Mouse (Mus musculus): ENCODE results near the gene Twistnb.

Twistnb gene

DNA sequence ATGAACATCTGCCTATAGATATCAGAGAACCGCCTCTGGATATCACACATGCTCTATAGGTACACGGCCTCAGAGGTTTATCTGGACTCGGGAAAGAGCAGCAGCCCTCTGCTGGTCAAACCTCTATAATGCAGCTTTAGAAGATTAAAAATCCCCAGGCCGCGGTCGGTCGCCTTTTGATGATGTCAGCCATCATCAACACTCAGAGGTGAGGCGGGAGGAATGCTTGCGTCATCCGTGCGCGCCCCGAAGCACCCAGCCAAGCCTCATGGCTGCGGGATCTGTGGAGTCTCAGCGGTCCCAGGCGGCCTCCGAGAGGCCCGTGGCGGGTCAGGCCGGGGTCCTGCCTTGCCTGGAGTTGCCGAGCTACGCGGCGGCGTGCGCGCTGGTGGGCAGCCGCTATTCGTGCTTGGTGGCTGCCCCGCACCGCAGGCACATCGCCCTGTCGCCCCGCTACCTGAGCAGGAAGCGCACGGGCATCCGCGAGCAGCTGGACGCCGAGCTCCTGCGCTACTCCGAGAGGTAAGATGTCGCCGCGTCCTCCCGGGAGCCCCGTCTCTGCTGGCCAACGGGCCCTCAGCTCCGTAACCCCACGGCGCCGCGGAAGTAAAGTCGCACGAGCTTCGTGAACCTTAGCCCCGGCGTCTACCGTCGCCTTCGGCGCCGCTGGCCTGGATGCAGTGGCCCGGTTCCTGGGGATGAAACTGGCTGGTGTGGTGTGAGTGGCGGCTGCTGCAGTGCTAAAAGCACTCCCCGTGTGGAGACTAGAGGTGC is at the start of gene Twistnb:
Gene Twistnb (plus strand): TSS at position 249 of the 774 bp plus-strand sequence.
- peak; percentile 100 for DNase-seq

DNA sequence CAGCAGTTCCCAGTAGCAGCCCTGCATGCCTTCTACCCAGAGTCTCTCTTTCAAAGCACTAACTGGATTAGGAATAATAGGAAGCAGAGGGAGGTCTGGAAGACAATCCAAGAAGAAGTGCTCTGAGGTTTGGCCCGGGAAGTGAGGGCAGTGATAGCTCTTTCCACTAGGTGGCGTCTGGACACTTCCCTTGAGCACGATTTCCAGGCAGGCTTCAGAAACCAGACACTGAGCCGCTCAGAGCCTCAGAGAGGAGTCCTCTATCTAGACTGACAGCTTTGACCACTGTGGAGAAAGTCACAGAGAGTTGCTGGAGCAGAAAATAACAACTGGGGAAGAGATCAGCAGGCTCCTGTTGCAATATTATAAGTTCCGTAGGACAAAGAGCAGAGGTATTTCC is 40.6 kb upstream of the Twistnb start:
- DNase-seq: peak; percentile 72

DNA sequence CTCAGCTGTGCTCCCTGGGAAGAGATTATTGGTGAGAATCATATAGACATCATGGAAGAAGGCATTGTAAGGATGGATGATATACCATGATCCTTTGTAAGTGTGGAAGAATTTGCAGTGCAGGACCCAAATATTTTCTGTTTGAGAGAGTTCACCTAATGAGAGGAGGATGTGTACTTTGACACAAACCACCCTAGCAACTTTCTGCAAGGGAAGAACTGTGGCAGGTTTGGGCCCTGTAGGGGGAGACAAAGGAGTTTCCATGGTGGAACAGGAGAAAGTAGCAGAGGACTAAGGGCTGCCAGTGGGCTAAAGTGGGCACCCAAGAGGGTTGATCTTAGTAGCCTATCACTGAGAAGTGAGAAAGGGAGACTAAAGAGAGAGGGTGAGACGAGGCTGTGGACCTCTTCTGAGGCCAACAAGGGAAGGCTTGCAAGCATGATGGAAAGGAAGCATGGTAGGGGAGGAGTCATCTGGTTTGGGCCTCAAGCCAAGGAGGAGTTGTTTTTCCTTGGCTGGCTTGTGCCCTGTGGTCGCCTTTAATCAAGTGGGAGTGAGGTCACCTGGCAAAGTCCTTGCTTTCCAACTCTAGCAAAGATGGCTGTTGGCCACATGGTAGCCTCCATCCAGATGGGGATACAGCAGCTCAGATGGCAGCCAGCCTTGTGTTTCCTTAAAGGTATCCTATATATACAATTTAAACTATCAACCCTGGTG is 38.4 kb upstream of the Twistnb start:
- DNase-seq: no peak

DNA sequence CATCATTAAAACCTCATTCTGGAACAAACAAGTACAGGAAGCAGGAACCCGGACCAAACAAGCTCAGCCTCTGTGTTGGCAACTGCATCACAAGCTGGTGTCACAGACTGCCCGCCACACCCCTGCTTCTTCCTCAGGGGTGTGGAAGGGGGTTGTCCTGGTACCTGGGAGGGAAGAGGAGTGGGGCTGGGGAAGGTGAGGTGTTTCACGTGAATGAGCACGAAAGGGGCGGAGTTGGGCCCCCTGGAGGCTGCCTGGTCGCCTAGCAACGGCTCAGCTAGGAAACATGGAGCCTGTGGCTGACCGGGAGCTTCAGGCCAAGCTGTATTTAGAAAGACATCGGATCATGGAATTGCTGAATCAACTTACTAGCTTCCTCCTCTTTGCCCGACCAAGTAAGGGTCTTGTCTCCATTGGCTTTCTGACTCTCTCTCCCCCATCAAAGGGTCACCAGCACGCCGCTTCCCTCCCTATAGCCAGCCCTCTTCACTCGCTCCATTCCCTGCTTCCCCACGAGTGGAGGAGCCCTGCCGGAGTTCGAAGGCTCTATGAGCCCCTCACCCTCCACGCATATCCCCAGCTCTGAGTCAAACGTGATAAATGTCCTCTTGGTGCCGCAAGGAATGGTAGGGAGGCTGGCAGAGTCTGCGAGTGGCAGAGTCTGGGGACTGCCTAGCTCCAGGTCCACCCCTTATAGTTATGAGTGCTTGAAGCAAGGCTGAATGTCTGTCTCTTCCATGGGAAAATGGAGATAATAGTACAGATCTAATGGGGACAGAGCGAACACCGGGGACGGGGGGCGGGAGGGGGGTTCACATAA is 34.4 kb upstream of the Twistnb start, which contains the start of gene Efcab10:
Gene Efcab10 (plus strand): TSS at position 51 of the 820 bp plus-strand sequence.
- peak; percentile 53 for DNase-seq

DNA sequence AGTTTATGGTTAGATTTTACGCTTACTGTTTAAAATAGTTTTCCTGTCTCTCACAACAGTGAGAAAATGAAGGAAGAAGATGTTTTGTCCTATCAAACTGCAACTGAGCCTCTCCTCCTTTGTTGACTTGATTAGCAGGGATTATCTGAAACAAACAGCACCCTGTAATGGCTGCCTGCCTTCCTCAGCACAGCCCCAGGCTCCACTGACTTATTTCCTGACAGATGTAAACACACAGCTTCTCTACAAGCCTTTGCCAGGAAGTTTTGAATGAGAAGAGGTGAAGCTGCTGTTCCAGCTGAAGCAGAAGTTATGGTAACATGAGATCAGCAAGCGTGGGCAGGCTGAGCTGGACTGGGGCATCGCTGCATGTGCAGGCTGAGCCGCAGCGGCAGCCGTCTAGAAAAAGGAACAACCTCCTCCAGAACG is 26.2 kb upstream of the Twistnb start:
- DNase-seq: no peak

DNA sequence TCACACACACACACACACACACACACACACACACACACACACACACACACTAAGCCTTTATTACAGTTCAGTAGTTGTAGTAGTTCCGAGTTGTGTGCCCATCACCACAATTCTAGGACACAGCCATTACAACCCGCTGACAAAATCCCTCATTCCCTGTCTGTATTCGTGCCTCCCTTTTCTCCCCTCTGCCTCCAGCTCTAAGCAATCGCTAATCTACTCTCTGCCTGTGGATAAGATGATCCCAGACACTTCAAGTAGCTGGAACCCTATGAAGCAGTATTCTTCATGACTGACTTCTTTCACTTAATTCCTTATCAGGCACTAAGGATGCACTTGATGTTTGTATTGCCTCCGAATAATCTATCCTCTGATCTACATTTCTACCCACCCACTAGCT is 24.4 kb upstream of the Twistnb start:
- no peak for DNase-seq

DNA sequence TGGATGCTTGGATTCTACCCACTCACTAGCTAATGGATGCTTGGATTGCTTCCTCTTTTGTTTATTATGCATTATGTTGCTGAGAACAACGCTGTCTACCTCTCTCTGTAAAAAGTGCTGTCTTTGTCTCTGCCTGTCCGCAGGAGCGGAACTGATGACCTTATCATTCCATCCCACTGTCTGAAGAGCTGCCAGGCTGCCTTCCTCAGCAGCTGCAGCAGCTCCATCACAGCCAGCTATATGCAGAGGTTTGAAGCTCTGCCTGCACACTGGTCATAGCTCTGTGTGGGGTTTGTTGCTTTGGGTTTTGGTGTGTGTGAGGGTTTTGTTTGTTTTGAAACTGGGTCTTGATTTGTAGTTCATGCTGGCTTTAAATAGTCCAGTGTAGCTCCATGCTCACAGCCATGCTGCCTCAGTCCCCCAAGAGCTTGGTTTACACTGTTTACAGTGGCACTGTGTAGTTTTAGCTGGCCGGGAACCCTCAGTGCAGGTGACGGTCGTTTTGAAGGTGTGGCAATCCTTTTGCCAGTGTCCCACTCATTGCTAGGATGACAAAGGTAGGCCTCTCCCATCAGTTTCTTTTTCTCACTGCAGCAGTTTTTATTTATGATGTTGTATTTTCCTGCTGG is 23.9 kb upstream of the Twistnb start:
- DNase-seq: no peak

DNA sequence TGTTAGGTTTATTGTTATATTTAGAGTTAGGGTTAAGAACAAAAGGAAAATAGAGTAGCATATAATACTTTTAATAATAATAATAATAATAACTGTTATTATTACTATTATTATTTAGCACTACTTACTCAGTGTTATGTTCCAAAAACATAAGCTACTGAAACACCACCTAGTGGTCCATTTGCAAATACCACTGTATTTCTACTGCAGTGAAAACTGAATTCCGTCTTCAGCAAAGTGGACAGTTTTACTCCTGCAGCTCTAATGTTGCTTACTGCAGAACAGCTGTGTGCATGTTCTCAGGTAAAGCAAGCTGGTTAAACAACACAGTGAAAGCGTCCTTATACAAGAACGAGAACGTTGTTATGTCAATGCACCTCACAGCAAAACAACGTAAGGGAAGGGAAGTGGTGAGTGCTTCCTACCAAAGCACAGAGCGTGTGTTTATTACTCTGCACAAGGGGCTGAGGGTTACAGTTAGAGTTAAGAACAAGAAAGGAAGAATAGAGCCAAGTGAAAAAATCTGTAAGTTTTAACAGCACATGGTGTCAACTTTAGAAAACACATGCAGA is 17.8 kb upstream of the Twistnb start:
- no peak for DNase-seq

DNA sequence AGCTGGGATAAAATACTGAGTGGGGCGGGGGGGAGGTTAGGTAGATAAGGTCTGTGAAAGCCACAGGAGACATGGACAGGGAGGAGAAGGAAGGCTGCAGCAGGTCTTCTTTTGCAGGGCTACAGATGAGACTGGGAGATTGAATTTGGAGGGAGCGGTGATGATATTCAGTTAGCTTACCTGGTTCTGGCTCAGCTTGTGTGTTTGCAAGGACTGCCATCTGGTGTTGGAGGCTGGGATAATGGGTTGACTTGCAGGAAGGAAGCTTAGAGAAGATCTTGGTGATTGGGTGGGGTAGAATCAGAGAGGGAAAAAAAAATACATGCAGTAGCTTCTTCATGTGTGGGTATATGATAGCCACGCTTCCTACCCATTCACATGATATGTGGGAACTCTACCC is 5.1 kb upstream of the Twistnb start:
- peak; percentile 54 for DNase-seq

DNA sequence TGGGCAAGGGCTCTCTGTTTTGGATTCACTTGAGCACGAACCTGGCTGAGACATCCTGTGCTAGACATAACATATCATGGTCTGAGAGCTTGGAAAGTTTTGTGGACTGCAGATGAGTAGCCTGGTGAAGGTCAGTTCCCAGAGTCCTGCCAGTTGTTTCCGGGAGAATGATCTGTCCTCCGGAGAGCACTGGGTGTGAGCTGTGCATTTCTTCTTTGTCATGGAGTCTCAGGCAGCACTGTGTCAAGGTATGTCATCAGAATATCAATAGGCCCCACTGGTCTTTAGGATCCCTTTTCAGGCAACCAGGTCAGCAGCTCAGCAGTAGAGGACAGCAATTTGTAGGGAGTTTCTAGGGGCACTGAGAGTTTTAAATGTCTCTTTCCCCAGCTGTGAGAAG is 2.1 kb upstream of the Twistnb start:
- no peak for DNase-seq

DNA sequence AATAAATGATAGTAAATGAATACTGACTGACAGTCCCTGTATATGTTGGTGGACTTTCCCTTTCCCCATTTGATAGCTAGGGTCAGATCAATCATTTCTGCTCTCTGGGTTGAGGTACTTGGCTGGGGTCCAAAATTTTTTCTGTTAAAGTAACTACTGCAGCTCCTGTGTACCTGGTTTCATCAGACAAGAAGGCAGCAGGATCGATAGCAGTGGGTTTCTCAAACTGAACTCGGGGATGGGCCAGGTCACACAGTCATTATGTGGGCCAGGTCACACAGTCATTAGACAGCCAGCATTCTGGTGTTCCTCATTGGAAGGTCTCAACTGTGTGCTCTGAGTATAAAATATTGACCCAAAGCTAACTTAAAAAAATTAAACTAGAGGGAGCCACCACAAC is 1.7 kb upstream of the Twistnb start:
- no peak for DNase-seq

DNA sequence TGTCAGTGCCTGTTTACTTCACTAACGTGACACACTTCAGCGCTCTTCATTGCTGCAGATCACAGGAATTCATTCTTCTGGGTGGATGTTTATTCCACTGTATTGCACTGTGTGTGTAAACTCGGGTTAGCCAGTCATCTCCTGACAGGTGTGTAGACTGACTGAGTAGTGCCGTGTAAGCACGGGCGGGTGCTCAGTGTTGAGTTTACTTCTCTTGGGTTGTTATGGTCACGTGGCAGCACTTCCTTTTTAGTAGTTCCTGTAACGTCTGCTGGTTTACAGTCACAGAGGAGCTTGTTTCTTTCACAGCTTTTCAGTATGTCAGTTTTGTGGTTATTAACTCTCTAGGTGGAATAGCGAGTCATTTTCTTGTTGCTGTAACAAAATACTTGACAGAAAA is 4.4 kb downstream of the Twistnb start:
- no peak for DNase-seq

DNA sequence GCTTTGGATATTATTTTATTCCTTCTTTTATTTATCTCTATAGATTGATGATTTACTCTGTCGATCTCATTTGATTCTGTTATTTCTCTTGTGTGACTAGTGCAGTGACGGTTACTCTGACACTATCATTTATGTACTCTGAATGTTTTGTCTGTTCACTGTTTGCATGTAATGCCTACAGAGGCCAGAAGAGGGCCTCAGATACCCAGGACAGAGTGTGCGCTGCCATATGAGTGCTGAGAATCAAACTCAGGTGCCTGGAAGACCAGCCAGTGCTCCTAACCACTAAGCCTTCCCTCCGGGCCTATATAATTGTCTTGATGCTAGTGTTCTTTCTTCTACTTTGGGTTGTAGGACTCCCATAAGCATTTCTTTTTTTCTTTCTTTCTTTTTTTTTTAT is 5.3 kb downstream of the Twistnb start:
- DNase-seq: no peak

DNA sequence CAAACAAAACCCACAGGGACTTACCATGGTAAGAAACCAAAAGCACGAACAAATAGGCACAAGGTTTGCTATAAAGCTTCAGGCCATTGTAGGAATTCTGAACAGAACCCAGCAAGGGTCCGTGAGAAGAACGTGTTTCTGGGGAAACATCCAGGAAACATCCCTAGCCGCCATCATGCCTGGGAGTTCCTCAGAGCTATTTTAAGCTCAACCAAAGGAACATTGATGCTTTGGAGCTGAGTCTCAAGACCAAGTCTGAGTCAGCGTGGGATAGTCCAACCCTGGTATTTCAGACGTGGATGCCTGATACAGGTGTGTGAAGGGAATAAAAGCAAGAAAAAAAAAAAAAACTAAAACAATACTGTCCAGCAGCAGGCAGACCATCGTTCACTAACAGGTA is 26.0 kb downstream of the Twistnb start:
- no peak for DNase-seq

DNA sequence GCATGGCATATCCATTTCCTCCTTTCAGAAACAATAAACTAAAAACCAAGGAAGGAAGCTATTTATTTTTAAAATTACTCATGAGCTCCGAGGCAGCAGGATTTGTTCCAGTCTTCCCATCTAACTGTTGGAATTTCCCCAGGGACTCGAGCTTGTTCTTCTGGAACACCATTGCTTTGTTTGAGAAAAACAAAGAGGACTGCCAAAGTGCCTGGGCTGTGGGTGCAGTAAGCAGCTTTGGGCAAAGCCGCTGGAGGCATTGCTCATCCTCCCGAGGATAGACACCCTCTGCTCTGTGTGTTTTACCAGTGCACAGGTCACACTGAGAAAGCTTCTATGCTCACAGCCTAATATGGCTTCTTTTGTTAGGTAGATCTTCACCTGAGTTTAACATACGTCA is 26.8 kb downstream of the Twistnb start:
- DNase-seq: no peak

DNA sequence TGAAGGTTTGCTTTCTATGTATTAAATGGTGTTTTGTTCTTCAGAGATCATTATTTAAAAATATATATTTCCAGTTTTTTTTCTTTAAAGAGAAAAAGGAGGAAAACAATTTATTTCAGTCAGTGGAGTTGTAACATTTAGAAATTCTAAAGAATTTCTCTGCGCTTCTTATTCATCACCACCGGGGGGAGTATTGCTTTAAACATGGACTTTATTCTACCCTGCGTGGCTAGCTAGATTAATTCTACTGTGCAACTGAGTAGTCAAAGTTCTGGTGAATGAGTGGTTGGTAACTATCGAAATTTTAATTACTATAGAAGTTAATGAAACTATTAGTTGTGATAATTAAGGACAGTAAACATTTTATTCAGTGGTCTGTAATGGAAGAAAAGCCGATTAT is 51.5 kb downstream of the Twistnb start:
- no peak for DNase-seq

DNA sequence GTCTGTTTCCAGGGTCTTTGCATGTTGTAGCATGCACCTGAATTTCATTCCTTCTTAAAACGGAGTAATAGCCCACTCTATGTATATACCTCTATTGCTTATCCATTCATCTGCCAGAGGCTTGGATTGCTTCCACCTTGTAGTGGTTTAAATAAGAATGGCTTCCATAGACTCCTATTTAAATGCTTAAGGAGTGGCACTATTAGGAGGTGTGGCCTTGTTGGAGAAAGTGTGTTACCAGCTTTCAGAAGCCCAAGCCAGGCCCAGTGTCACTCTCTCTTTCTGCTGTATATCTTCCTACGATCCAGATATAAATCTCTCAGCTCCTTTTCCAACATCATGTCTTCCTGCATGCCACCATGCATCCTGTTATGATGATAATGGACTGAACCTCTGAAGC is 53.5 kb downstream of the Twistnb start:
- DNase-seq: no peak
